Mouse (Mus musculus) ovary, adult 18-20 months (tissue): ENCODE measurements around the gene Sipa1l3.

Experiments
- DNase-seq: peaks from one replicate; pipeline ENCODE4 v3.0.0; 2022; ENCODE audit warnings: low spot score, mixed read lengths

Sipa1l3 gene

DNA sequence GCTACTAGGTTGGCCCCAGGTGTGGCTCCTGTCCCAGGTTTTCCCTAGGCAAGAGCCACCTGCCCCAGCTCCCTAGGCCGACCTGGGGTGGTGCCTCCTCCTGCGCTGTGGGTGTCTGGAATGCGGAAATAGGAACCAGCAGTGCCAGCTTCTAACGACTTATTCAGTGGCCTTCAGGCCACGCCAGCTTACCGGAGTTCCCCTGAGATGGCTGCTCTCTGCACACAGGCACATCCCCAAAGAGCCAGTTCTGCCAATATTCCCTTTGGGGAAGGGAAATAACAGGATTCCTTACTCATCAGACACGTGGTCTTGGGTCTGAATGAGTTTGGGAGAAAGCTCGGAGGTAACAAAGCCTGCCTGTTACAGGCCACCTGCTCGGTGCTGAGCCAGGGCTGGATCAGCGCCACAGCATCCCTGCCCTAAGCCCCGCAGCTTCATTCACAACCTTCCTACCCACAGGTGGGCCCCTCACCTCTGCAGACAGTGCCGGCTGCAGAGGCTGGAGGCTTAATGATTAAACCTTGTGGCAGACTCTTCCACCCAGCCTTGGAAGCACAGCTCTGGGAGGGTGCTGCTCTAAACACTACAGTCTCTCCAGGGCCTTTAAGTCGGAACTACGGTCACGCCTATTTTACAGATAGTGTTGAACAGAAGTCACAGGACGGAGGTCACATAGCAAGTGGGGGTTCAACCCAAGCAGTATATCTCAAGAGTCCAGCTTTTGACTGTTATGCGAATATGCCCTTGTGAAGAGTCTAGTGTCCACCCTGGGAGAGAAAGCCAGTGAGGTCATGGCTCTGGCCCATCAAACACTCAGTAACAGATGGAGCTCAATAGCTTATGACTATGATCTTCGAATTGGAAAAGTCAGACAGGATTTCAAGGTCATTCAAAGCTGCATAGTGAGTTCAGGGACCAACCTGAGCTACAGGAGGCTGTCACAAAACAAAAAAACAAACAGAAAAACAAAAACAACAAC is 12.8 kb downstream of the Sipa1l3 start:
- DNase-seq = no peak

DNA sequence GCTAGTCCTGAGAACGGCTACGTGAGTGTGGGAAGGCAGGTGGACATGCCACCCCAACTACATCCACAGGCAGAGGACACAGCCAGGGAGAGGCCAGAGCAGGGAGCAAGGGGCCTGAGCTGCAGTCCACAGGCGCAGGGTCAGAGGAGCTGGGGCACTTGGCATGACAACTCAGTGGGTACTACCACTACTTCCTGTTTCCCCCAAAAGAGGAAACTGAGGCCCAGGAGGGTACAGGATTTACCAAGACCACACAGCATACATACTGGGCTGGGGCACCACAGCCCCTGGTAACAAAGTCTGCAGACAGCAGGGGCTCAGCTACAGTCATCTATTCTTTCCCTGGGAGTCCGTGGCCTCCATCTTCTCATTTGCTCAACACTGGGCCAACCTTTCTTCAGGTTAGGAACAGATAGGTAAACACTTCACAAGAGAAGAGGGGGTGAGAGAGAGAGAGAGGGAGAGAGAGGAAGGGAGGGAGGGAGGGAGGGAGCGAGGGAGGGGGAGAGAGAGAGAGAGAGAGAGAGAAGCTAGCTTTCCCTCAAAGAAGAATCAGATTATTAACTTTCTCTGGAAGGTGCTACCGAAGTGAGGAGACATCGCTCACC is 13.7 kb downstream of the Sipa1l3 start:
- no peak for DNase-seq

DNA sequence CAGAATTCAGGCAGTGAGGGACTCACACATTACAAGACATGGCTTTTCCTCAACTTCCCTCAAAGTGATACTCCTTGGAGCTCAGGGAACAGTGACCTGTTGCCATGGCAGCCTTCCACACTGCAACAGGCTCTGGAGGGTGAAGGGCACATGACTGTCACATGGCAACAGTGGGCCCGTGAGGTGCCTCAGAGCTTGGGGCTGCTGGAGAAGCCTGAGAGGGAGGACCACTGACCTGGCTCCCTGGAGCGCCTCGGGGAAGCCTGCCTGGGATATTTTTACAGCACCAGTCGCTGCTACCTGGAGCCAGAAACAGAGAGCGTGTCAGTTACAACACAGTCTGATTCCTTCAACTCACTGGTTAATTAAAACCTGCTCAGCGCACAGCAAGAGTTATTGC is 14.8 kb downstream of the Sipa1l3 start:
- DNase-seq = no peak

DNA sequence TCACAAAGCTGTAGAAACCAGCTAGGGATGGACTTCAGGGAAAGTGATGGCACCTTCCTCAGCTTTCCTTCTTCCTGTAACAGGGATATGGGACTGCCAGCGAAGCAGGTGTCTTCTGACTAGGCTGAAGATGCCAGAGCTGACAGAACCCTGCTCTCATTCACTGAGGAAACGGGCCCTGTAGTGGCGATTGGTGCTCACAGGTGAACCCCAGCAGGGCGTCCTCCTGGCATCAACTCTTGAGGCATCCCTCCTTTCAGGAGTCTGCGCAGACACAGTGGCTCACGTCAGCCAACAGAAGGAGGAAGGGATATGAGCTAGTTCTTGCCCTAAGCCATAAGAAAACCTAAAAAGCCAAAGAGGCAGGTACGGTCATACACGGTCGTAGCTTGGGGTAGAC is 17.2 kb downstream of the Sipa1l3 start:
- no peak for DNase-seq

DNA sequence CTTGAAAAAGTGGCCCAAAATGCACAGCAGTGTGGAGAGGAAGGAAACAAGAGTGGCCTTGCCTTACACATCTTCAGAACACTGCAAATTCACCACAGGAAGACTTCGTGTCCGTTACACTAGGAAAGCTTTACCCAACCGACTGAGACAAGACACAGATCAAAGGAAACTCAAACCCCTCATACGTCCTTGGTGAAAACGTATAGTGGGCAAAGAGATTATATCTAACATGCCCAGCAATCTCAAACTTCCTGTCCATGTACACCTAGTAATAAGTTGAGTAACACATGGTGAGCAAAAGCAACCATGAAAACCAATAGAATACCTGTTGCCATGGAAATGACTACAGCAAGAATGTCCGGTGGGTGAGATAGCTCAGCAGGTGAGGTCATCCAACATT is 19.4 kb downstream of the Sipa1l3 start:
- DNase-seq = no peak

DNA sequence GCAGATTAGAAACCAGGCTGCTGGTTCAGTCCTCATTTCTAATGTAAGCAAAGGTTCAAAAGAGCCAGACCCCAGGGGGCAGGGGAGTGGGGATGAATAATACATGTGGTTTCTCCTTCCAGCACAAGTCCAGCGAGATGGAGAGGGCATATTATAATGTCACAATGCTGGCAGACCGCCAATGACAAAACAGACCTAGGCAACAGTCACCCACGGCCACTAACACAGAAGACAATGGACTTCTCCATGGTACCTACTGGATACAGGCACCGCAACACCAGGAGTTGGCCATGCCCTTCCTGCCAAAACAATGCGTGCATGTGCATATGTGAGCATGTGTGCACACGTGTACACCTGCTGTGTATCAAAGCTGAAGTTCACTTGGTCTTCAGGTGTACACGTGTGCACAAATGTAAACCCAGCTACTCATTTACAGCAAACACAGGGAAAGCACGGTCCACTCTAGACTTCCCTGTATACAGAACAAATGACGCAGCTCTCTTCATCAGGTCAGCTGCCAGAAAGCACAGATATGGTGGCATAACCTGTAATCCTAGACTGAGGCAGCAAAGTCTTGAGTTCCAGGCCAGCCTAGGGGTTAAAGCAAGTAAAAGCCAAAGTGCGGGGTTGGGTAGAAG is 21.4 kb downstream of the Sipa1l3 start:
- no peak for DNase-seq

DNA sequence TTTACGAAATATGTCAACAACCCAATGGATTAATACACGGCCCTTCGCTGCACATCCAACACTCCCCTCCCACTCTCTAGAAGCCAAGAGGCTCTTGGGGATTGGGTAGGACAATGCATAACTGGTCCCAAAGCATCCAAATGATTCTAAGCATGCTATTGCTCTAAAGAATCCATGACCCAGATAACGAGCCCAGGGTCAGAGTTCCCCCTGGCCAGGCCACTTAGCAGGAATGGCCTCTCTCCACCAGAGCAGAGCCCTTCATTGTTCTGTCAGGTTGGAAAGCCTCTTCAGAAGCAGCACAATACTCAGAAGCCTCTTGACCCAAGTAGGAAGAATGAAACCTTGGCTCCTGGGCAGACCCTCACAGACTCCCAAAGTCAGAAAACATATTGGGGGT is 22.1 kb downstream of the Sipa1l3 start:
- no peak for DNase-seq

DNA sequence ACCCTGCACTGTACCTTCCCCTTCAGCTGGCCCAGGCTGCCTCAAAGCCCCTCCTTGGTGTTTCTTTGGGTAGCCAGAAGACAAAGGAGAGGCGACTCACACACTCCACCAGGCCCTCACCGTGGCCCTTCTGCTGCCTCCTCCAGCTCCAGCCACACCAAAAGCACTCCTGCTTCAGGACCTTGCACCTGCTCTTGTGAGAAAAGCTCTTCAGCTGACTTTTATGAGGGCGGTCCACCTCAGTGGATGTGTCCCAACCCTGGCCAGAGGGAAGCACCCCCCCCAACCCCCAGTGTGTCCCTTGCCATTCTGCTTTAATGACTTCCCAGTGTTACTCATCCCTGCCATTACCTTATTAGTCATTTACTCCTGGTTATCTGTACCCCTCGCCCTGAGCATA is 22.6 kb downstream of the Sipa1l3 start:
- DNase-seq = no peak

DNA sequence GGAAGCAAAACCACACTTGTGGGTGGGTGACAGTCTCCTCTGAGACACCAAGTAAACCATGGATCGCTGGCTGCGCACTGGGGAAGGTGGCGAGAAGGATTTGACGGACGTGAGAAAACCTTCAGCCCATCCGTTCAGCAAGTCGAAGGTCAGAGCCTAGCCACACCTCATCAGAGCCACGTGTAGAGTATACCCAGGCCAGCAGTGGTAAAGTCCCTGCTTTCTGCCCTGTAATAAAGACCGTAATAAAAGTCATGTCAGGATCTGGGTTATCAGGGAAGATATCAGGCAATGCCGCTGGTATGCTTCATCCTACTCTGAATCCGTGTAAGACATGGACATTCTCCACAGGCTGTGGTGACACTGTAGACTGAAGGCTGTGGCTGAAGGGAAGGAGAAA is 23.6 kb downstream of the Sipa1l3 start:
- DNase-seq = no peak

DNA sequence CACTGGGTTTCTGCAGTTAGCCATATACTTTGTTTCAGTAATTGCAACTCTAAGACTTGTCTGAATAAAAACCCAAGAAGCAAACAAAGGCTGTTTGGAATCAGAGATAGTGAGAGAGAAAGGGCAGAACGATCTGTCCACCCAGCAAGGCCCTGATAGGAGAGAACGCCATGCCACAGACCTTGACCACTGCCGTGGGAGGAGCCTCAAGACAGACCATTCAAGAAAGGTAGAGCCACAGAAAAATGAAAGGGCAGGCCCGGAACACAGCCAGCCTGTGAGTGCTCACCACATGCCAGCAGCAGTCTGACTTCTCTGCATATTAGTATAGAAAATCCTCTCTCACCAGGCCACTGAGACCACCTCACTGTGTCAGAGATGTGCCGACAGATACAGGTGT is 24.4 kb downstream of the Sipa1l3 start:
- peak; percentile 64 for DNase-seq

DNA sequence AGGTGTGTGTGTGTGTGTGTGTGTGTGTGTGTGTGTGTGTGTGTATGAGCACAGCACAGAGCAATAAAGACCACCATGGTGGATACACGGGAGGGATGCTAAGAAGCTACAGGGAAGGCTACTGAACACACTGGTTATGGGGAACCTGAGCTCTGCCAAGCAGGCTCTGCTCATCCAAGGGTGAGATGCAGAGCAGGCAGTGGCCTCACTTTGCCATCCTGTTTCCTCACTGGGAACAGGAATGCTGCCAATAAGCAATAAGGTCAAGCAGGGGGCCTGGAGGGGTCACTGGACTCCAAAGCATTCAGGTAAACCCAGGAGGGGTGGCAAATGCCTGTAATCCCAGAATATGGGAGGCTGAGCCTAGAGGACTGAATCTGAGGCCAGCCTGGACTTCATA is 25.4 kb downstream of the Sipa1l3 start:
- DNase-seq = no peak

DNA sequence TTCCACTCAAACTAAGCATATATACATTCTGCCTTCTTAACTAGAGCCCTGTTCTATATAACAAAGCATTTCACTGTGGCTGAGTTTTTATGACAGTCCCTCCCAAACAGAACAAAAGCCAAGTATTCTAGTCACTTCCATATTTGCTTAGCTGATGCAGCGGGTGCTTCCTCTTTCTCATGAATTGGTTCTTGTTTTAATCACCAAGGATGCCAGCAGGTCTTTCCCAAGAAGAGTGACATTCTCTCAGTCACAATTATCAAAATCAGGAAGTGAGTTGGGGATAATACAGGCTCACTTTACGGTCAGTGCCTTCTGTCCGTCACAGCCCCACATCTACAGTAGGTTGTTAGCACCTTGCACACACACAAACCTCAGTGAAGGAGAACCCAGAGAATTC is 26.6 kb downstream of the Sipa1l3 start:
- DNase-seq = no peak

DNA sequence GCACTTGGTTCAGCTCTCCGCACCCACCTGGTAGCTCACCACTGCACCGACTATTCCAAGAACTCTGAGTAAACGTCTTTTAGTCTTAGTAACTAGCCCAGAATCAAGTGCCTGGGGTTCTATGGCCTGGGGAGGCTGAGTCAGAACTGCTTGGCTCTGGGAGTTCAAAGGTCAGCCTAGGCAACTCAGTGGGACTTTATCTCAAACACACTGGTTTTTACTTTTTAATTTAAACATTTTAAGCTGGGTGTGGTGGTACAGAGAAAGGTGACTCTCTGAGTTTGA is 27.0 kb downstream of the Sipa1l3 start:
- no peak for DNase-seq

DNA sequence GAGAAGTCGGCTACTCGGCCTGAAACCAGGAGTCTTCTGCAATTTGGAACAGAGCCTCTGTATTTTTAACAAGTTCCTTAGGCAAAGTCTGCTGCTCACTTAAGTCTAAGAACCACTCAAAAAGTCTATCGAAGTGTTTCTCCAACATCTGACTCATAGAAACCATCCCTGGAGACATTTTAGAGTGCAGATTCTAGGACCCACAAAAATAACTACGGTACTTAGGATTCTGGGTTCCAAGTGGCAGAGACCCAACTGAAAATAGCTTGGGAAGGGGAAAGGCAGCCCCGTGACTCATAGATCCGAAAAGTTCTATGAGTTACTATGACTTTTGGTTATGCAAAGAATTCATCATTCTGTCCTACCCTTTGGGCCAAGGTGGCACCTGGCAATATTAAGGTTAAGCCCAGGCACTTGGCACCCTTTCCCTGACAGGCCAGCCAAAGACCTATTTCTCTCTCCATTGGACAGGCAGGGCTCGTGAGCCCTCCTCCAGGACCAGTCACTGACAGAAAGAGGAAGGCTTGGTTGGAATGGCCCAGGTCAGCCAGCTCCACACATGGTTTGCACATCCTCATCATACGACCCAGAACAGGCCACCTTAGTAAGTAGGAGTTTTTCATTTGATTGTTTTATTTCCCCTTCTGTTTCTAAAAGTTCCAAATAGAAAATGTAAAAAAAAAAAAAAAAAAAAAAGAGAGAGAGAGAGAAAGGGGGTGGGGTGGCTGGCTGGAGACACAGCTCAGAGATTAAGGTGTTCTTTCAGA is 27.6 kb downstream of the Sipa1l3 start:
- DNase-seq = no peak

DNA sequence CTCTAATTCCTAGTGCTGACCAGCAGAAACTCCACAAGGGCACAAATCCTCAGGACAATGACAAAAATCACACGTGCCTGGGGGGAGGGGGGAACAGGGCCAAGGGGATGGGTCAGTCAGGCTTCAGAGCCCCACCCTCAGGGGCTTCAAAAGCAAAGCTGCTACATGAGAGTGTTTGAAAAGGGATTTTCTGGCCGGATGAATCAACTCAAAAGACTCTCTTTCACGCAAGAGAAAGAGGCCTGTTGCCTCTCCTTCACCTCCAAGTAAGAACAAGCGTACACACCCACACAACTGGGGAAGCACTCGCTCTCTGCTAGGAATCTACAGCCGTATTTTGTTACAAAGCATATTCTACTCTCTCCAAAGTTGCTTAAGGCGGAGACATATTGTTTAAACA is 28.6 kb downstream of the Sipa1l3 start:
- no peak for DNase-seq

DNA sequence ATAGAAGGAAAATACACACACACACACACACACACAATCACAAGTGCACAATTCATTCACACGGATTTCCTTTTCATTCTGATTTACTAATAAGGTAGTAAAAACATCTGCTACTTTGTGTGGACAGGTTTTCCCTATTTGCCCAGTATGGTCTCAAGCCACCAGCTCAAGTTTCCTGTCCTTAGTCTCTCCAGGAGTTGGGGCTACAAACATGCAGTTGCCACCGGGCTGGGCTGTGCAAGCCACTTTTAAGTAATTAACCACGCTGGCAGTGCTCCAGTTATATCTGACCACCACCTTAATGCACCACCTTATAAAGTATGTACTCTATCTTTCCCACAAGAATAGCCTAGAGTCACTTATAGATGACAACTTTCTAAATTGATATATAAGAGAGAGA is 29.1 kb downstream of the Sipa1l3 start:
- no peak for DNase-seq

DNA sequence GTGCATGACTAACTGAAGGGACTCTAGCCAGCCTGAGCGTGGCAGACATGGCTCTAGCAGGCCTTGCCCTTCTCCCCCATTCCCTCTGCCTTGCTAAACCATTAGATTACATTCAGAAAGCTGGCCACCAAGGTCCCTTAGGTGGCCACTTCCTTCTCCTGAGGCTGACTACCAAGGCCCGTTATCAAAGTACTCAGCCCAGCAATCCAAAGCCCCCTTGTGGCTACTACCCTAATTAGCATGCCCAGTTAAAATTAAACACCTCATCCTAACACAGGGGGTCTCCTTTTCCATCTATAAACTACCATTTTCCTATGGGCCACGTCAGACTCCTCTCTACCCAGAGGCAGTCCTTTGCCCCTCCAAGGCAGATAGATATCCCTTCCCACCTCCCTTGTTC is 31.7 kb downstream of the Sipa1l3 start:
- DNase-seq = no peak

DNA sequence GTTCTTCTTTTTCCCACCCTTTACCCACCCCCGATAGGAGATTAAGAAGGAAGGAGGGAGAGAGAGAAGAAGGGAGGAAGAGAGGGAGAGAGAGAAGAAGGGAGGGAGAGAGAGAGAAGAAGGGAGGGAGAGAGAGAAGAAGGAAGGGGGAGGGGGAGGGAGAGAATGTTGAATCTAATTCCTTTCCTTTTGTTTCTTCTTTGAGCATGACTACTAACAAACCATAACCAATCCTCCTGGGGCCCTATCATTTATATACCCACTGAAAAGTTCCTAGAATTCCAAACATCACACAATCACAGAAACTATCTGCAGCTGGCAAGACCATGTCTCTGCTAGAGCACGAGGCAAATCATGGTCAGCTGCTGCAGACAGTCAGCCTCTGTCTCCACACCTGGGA is 32.7 kb downstream of the Sipa1l3 start:
- DNase-seq = no peak

DNA sequence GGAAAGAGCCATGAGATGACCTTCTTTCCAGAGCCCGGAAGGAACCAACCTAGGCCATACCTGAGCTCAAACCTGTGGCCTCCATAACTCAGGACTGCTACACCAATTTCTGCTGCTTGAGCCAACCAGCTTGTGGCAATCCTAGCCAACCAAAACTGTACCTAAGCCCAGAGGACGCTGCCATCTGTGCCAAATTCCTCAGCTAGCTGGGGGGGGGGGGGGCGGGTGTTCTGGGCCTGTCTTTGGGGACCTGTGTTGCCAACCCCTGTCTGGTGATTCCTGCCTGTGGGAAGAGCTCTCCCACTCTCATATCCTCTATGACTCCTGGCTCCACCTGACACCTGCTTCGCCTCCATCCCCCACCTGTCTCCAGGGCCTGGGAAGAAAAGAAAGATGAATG is 34.9 kb downstream of the Sipa1l3 start:
- no peak for DNase-seq

DNA sequence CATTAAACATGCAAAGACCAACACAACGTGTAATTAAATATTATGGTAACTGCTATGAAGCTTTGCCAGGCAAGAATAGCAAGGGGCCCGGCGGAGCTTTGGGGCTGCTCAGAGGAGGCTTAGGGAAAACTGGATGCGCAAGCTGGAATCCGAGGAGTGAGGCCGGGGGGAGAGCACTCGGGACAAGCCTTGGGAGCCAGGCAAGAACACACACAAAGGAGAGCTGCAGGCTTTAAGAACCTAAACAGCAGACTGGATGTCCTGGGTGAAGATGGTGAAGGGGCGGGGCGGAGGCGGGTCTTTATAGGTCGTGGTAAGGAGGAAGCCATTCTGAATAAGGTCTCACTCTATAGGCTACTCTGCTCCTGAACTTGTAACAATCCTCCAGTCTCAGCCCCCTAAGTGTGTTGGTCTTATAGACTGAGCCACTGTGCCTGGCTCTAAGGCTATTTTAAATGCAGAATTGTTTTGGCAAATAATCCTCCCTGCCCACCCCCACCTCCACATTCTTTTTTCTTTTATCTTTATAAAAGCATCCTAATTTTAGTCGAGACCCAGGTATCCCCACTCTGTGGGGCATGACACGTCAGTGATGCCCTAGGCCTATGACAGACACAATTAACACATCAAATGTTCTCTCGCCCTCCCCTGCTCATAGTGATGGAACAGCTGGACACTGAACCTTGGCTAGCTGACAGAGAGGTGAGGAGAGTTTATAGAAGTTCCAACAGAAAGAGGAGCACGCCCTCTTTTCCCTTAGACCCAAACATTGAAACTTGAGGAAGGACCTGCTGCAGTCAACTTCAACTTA is 36.9 kb downstream of the Sipa1l3 start:
- no peak for DNase-seq

DNA sequence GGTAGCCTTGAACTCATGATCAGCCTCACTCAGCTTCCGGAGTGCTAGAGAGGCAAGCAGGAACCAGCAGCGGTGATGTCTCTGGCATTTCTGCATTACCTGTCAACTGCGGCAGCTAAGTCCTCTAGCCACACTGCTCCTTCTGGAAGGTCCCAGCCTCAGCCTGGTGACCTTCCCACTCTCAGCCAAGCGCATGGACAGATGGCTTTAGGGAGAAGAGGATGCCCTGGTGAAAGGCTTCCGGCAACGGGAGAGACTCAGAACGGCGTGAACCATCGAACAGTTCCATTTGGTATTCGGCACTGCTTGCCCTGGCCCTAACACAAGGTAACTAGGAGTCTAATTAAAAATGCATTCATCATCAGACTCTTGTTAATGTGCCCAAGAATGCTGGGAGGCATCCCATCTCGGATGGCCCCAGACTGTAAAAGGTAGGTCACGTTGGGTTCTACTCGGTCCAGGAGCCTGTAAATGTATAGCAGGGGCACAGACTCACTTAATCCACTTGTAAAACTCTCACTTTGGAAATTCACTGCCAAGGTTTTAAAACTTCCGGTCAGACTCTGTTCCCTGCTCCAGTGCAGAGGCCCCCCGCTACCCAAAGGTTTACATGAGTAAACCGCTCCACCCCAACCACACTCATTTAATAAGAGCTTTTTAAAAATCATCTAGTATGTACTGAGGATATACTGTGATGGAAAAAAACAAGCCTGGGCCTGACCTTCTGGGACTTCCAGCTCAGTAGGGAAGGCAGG is 37.7 kb downstream of the Sipa1l3 start:
- DNase-seq = no peak
